Mouse (Mus musculus) forebrain, embryonic 14.5 days (tissue): ENCODE data around the gene Npcd. TPM values are rescaled to one million over a fixed set of nuclear protein-coding genes. Genes with fewer than 3 reads are reported as not detected.
A peak's percentile ranks its signal among the peaks of the same experiment; 100 is the strongest.

ENCODE experiments used
- ATAC-seq: fragments of 200-750 bp; cut with Nextera tagmentation; 2 replicates; pipeline ENCODE4 v1.8.0; 2017; ENCODE audit warnings: mild to moderate bottlenecking, moderate library complexity
- DNase-seq: peaks from one replicate; pipeline ENCODE4 v3.0.0-alpha.2; 2015; ENCODE audit warnings: low spot score
- H3K27ac ChIP-seq: fragments of 300-500 bp; sonication (generic); 2 replicates; pipeline ENCODE4 v1.5.1; 2014; ENCODE audit warnings: low read depth, mild to moderate bottlenecking, control low read depth, low read length, moderate library complexity
- H3K27me3 ChIP-seq: fragments of 300-500 bp; sonication (generic); replicated peaks from 2 replicates; pipeline ENCODE4 v1.6.1; 2014; ENCODE audit warnings: low read length, control low read depth, mixed read lengths; ENCODE audit not compliant: control insufficient read depth, insufficient read depth
- H3K36me3 ChIP-seq: fragments of 300-500 bp; sonication (generic); 2 replicates; pipeline ENCODE4 v1.6.1; 2014; ENCODE audit warnings: low read length, control low read depth; ENCODE audit not compliant: control insufficient read depth, insufficient read depth
- H3K4me1 ChIP-seq: fragments of 300-500 bp; sonication (generic); 2 replicates; pipeline ENCODE4 v1.6.1; 2014; ENCODE audit warnings: antibody characterized with exemption, low read length, control low read depth; ENCODE audit not compliant: control insufficient read depth, insufficient read depth
- H3K4me2 ChIP-seq: fragments of 300-500 bp; sonication (generic); 2 replicates; pipeline ENCODE4 v1.6.1; 2014; ENCODE audit warnings: mild to moderate bottlenecking, control low read depth, low read length
- H3K4me3 ChIP-seq: fragments of 300-500 bp; sonication (generic); 2 replicates; pipeline ENCODE4 v1.5.1; 2014; ENCODE audit warnings: low read depth, low read length, control low read depth
- H3K9ac ChIP-seq: fragments of 300-500 bp; sonication (generic); 2 replicates; pipeline ENCODE4 v1.6.1; 2014; ENCODE audit warnings: mild to moderate bottlenecking, low read length, control low read depth, moderate library complexity
- H3K9me3 ChIP-seq: fragments of 300-500 bp; sonication (generic); replicated peaks from 2 replicates; pipeline ENCODE4 v1.6.1; 2016; ENCODE audit warnings: low read length, control low read depth, mixed read lengths; ENCODE audit not compliant: control insufficient read depth
- WGBS: fragments of 180-500 bp; shearing (Covaris S2); extraction: QIAGEN DNeasy Blood & Tissue Kit; methylation state at CpG from one replicate; pipeline ENCODE4 v1.1.7; 2014; 5-methylcytosine and 5-hydroxymethylcytosine counted together
- polyA plus RNA-seq: library from polyadenylated mRNA; unstranded; fragments of >200 nt; fragmentation: Nextera tagmentation; extraction: Ambion mirVana; gene quantifications from 2 replicates; pipeline ENCODE4 v1.2.1, GENCODE M21; 2014

The Npcd gene
- polyA plus RNA-seq, 1 experiment from 2014 or later: not detected

GRCm38 (mm10) chr15:79791502-79791901 lies 42.5 kb downstream of the Npcd start:
- DNase-seq (peak; percentile 54), ATAC-seq (no peak)
- Histone ChIP-seq H3K36me3 (no peaks in the 10 kb centered on the region), H3K4me3 (no peak overlapping the region), H3K4me1 (no peaks in the 10 kb centered on the region; the same call in 1 of the 2 replicates), H3K27me3 (no peaks in the 10 kb centered on the region; the same call in 1 of the 2 replicates), H3K27ac (no peak overlapping the region), H3K9ac (no peak overlapping the region), H3K9me3 (no peaks in the 10 kb centered on the region), H3K4me2 (no peak overlapping the region)
- 5% methylated on average over 12 of the region's 12 CpGs for WGBS

- ATAC-seq: no peak
- no peak overlapping the region for H3K9ac ChIP-seq
- H3K4me3 ChIP-seq: no peak overlapping the region
- H3K4me2 ChIP-seq: no peak overlapping the region
- no peaks in the 10 kb centered on the region; the same call in 1 of the 2 replicates for H3K4me1 ChIP-seq
- H3K36me3 ChIP-seq: no peaks in the 10 kb centered on the region
- WGBS: 83% methylated on average over 6 of the region's 6 CpGs
- H3K9me3 ChIP-seq: no peaks in the 10 kb centered on the region
- no peak for DNase-seq
- H3K27ac ChIP-seq: no peak overlapping the region
- H3K27me3 ChIP-seq: no peaks in the 10 kb centered on the region; the same call in 1 of the 2 replicates
These were observed 43.1 kb downstream of the Npcd start for GRCm38 (mm10) chr15:79790905-79791304.

GRCm38 (mm10) chr15:79790111-79790510 lies 43.9 kb downstream of the Npcd start:
- Histone ChIP-seq H3K4me2 (no peak overlapping the region), H3K27me3 (no peaks in the 10 kb centered on the region; the same call in 1 of the 2 replicates), H3K9ac (no peak overlapping the region), H3K36me3 (no peaks in the 10 kb centered on the region), H3K27ac (no peak overlapping the region), H3K4me1 (no peaks in the 10 kb centered on the region; the same call in 1 of the 2 replicates), H3K4me3 (no peak overlapping the region), H3K9me3 (no peaks in the 10 kb centered on the region)
- ATAC-seq (no peak), DNase-seq (no peak)
- 61% methylated on average over 8 of the region's 8 CpGs for WGBS

- H3K4me3 ChIP-seq: no peak overlapping the region
- ATAC-seq (no peak), DNase-seq (no peak)
- H3K9me3 ChIP-seq: no peaks in the 10 kb centered on the region
- 46% methylated on average over 8 of the region's 8 CpGs for WGBS
- H3K4me2 ChIP-seq: no peak overlapping the region
- H3K36me3 ChIP-seq: no peaks in the 10 kb centered on the region
- no peaks in the 10 kb centered on the region; the same call in 1 of the 2 replicates for H3K4me1 ChIP-seq
- H3K9ac ChIP-seq: no peak overlapping the region
- no peak overlapping the region for H3K27ac ChIP-seq
- no peaks in the 10 kb centered on the region; the same call in 1 of the 2 replicates for H3K27me3 ChIP-seq
These were observed 46.2 kb downstream of the Npcd start for GRCm38 (mm10) chr15:79787815-79788214.

GRCm38 (mm10) chr15:79785056-79785455 lies 49.0 kb downstream of the Npcd start:
- Histone ChIP-seq H3K4me3 (no peak overlapping the region), H3K9me3 (no peaks in the 10 kb centered on the region), H3K36me3 (no peaks in the 10 kb centered on the region), H3K4me1 (no peaks in the 10 kb centered on the region; the same call in 1 of the 2 replicates), H3K4me2 (no peak overlapping the region), H3K27ac (no peak overlapping the region), H3K27me3 (no peaks in the 10 kb centered on the region), H3K9ac (no peak overlapping the region)
- DNase-seq (no peak), ATAC-seq (no peak)
- 74% methylated on average over 1 of the region's 1 CpGs for WGBS

GRCm38 (mm10) chr15:79777749-79778148 lies 56.3 kb downstream of the Npcd start, which contains the start of gene Dnal4:
Dnal4 (minus strand) TSS chr15:79777849.
- no peak within 1 kb of the TSS for H3K4me3 ChIP-seq
- no peaks in the 10 kb centered on the region for H3K36me3 ChIP-seq
- H3K4me1 ChIP-seq: peaks cover 12% of the 10 kb centered on the region
- H3K27ac ChIP-seq: no peak within 1 kb of the TSS
- no peaks in the 10 kb centered on the region for H3K9me3 ChIP-seq
- no peak within 1 kb of the TSS for H3K9ac ChIP-seq
- H3K4me2 ChIP-seq: no peak within 1 kb of the TSS
- DNase-seq (no peak), ATAC-seq (no peak)
- no peaks in the 10 kb centered on the region for H3K27me3 ChIP-seq

- Histone ChIP-seq H3K36me3 (no peaks in the 10 kb centered on the region), H3K9ac (no peak overlapping the region), H3K4me2 (no peak overlapping the region), H3K4me1 (peaks cover 15% of the 10 kb centered on the region), H3K27me3 (no peaks in the 10 kb centered on the region), H3K27ac (no peak overlapping the region), H3K9me3 (no peaks in the 10 kb centered on the region), H3K4me3 (no peak overlapping the region)
- WGBS: 70% methylated on average over 7 of the region's 7 CpGs
- DNase-seq (no peak), ATAC-seq (no peak)
These were observed 58.4 kb downstream of the Npcd start for GRCm38 (mm10) chr15:79775662-79776061.

- WGBS: under 1% methylated on average over 50 of the region's 50 CpGs
- H3K4me3 ChIP-seq: peak overlapping the region; percentile 75
- no peaks in the 10 kb centered on the region for H3K27me3 ChIP-seq
- peaks cover 15% of the 10 kb centered on the region for H3K4me1 ChIP-seq
- peak; percentile 100 for DNase-seq
- peak overlapping the region; percentile 90 for H3K4me2 ChIP-seq
- no peaks in the 10 kb centered on the region for H3K9me3 ChIP-seq
- ATAC-seq: peak; percentile 98
- H3K27ac ChIP-seq: peak overlapping the region; percentile 9; the same call in 1 of the 2 replicates
- peak overlapping the region; percentile 75 for H3K9ac ChIP-seq
- no peaks in the 10 kb centered on the region for H3K36me3 ChIP-seq
These were observed 59.7 kb downstream of the Npcd start for GRCm38 (mm10) chr15:79774117-79775027.
